Mouse (Mus musculus) spleen, adult 2 months (tissue): ENCODE measurements around the gene 1700029P11Rik. TPM values are rescaled to one million over a fixed set of nuclear protein-coding genes. Genes with fewer than 3 reads are reported as not detected.

ENCODE experiments used
- DNase-seq, 2 experiments: peaks; one replicate each; pipeline versions ENCODE4 v3.0.0 to v3.0.0-alpha.2; 2012 to 2021; ENCODE audit warnings: low spot score in 2 of 2, low read depth in 1 of 2
- H3K27ac ChIP-seq: fragments of 200-500 bp; 2 replicates; pipeline ENCODE4 v1.5.1; 2012; ENCODE audit warnings: low read length, inconsistent platforms; ENCODE audit not compliant: insufficient read depth
- H3K27me3 ChIP-seq: fragments of 200-500 bp; 2 replicates; pipeline ENCODE4 v1.6.1; 2012; ENCODE audit warnings: mild to moderate bottlenecking, moderate library complexity, low read length, inconsistent platforms; ENCODE audit not compliant: control insufficient read depth, insufficient read depth
- H3K36me3 ChIP-seq: fragments of 200-500 bp; 2 replicates; pipeline ENCODE4 v1.6.1; 2012; ENCODE audit warnings: mild to moderate bottlenecking, low read length, inconsistent platforms; ENCODE audit not compliant: control insufficient read depth, insufficient read depth
- H3K4me1 ChIP-seq: fragments of 200-500 bp; 2 replicates; pipeline ENCODE4 v1.6.1; 2011; ENCODE audit warnings: inconsistent platforms; ENCODE audit not compliant: control insufficient read depth, insufficient read depth, insufficient read length
- H3K4me3 ChIP-seq: fragments of 200-500 bp; 2 replicates; pipeline ENCODE4 v1.5.1; 2011; ENCODE audit warnings: mild to moderate bottlenecking, inconsistent platforms; ENCODE audit not compliant: insufficient read depth, insufficient read length; ENCODE audit errors: extremely low read depth
- CTCF ChIP-seq: fragments of 200-500 bp; IDR thresholded peaks from 2 replicates; pipeline ENCODE4 v1.5.1; 2011; ENCODE audit warnings: mild to moderate bottlenecking, inconsistent platforms; ENCODE audit not compliant: insufficient read depth, insufficient read length, insufficient replicate concordance; ENCODE audit errors: extremely low read depth
- POLR2A ChIP-seq: fragments of 200-500 bp; IDR thresholded peaks from 2 replicates; pipeline ENCODE4 v1.6.1; 2011; ENCODE audit warnings: low read depth, low read length, inconsistent platforms
- WGBS: fragments of 180-500 bp; shearing (Covaris S2); methylation state at CpG from one replicate; pipeline ENCODE4 v1.1.7; 2018; 5-methylcytosine and 5-hydroxymethylcytosine counted together
- polyA plus RNA-seq: library from polyadenylated mRNA; depleted of rRNA; stranded (reverse); fragments of >200 nt; gene quantifications from 2 replicates; pipeline ENCODE4 v1.2.3, GENCODE M21; 2012

The 1700029P11Rik gene
- polyA plus RNA-seq, 1 experiment = not detected

- Histone ChIP-seq H3K27me3 (no peaks in the 10 kb centered on the region), H3K4me1 (no peaks in the 10 kb centered on the region), H3K36me3 (peaks cover 7% of the 10 kb centered on the region; the same call in 1 of the 2 replicates), H3K4me3 (no peak overlapping the region), H3K27ac (no peak overlapping the region)
- TF ChIP-seq POLR2A = no peak
- no peak for TF ChIP-seq CTCF
- DNase-seq = no peak
- WGBS = 91% methylated on average over 5 of the region's 5 CpGs
Observed at GRCm38 (mm10) chr15:81950716-81951115, 29.6 kb upstream of the 1700029P11Rik start.

GRCm38 (mm10) chr15:81951159-81951558 is 29.2 kb upstream of the 1700029P11Rik start:
- H3K27me3 ChIP-seq = no peaks in the 10 kb centered on the region
- no peak for DNase-seq
- no peak for TF ChIP-seq CTCF
- TF ChIP-seq POLR2A = no peak
- H3K36me3 ChIP-seq = peaks cover 7% of the 10 kb centered on the region; the same call in 1 of the 2 replicates
- no peak overlapping the region for H3K4me3 ChIP-seq
- no peak overlapping the region for H3K27ac ChIP-seq
- no peaks in the 10 kb centered on the region for H3K4me1 ChIP-seq
- WGBS = 90% methylated on average over 9 of the region's 9 CpGs

GRCm38 (mm10) chr15:81952310-81952709 is 28.0 kb upstream of the 1700029P11Rik start:
- no peak for TF ChIP-seq CTCF
- no peak for TF ChIP-seq POLR2A
- 87% methylated on average over 4 of the region's 4 CpGs for WGBS

GRCm38 (mm10) chr15:81954151-81954583 is 26.2 kb upstream of the 1700029P11Rik start:
- TF ChIP-seq CTCF (no peak), POLR2A (no peak)
- H3K27ac ChIP-seq = no peak overlapping the region
- no peak overlapping the region for H3K4me3 ChIP-seq
- H3K27me3 ChIP-seq = no peaks in the 10 kb centered on the region
- WGBS = 96% methylated on average over 9 of the region's 9 CpGs
- no peak for DNase-seq
- H3K36me3 ChIP-seq = peaks cover 7% of the 10 kb centered on the region; the same call in 1 of the 2 replicates
- H3K4me1 ChIP-seq = no peaks in the 10 kb centered on the region

More at GRCm38 (mm10) chr15:81952310-81952709, 28.0 kb upstream of the 1700029P11Rik start:
- DNase-seq = no peak
- no peaks in the 10 kb centered on the region for H3K27me3 ChIP-seq
- no peaks in the 10 kb centered on the region for H3K4me1 ChIP-seq
- no peak overlapping the region for H3K27ac ChIP-seq
- no peak overlapping the region for H3K4me3 ChIP-seq
- H3K36me3 ChIP-seq = peaks cover 7% of the 10 kb centered on the region; the same call in 1 of the 2 replicates

- 95% methylated on average over 6 of the region's 6 CpGs for WGBS
- TF ChIP-seq CTCF (no peak), POLR2A (no peak)
Observed at GRCm38 (mm10) chr15:81954716-81955115, 25.6 kb upstream of the 1700029P11Rik start.

GRCm38 (mm10) chr15:81955414-81955813 is 24.9 kb upstream of the 1700029P11Rik start:
- H3K27ac ChIP-seq = no peak overlapping the region
- 97% methylated on average over 15 of the region's 15 CpGs for WGBS
- DNase-seq = no peak
- H3K4me3 ChIP-seq = no peak overlapping the region
- no peak for TF ChIP-seq POLR2A
- H3K4me1 ChIP-seq = no peaks in the 10 kb centered on the region
- H3K36me3 ChIP-seq = peaks cover 7% of the 10 kb centered on the region; the same call in 1 of the 2 replicates
- H3K27me3 ChIP-seq = no peaks in the 10 kb centered on the region

More at GRCm38 (mm10) chr15:81954716-81955115, 25.6 kb upstream of the 1700029P11Rik start:
- no peak overlapping the region for H3K27ac ChIP-seq
- no peaks in the 10 kb centered on the region for H3K4me1 ChIP-seq
- no peaks in the 10 kb centered on the region for H3K27me3 ChIP-seq
- peaks cover 7% of the 10 kb centered on the region; the same call in 1 of the 2 replicates for H3K36me3 ChIP-seq
- no peak overlapping the region for H3K4me3 ChIP-seq
- no peak for DNase-seq

- Histone ChIP-seq H3K36me3 (peaks cover 7% of the 10 kb centered on the region; the same call in 1 of the 2 replicates), H3K27ac (no peak overlapping the region), H3K27me3 (no peaks in the 10 kb centered on the region), H3K4me1 (no peaks in the 10 kb centered on the region), H3K4me3 (no peak overlapping the region)
- WGBS = 74% methylated on average over 8 of the region's 8 CpGs
- peak in 1 of 2 experiments; percentile 37 for DNase-seq
- TF ChIP-seq CTCF = peak; percentile 80; the same call in 1 of the 2 replicates
- no peak for TF ChIP-seq POLR2A
Observed at GRCm38 (mm10) chr15:81956457-81956856, 23.9 kb upstream of the 1700029P11Rik start.
